Mouse (Mus musculus): Measurements from ENCODE around the gene Kptn. TPM values are rescaled to one million over a fixed set of nuclear protein-coding genes. Genes with fewer than 3 reads are reported as not detected.

Kptn gene
- polyA plus RNA-seq, 1 experiment from 2014 or later = 19.7 TPM

DNA sequence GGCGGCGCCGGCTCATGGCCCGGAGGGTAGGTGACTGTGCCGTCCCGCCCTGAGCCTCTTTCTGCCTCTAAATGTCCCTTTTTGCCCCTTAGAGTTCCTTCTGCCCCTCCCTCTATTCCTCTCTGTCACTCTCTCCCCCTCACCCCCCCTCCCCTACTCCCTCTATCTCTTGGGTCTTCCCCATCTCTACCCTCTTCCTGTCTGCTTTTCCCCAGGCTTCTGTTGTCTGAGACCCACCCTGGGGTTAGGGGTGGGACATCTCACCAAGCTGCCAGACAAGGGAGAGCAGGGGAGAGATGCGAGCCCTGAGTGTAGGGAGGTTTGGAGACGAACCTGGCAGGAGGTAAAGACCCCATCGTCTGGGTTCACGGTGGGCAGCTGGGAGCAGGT is 55.8 kb downstream of the Kptn start:
- WGBS = 0% methylated on average over 10 of the region's 10 CpGs

More for the DNA sequence above, 55.8 kb downstream of the Kptn start:
- Histone ChIP-seq H3K36me3 (ENCODE audit: control insufficient read depth, insufficient read depth, low read length) (peaks cover 7% of the 10 kb centered on the region; the same call in 1 of the 2 replicates), H3K9me3 (ENCODE audit: control insufficient read depth, low read length) (no peaks in the 10 kb centered on the region), H3K4me3 (ENCODE audit: low read depth, low read length) (peak overlapping the region; percentile 70), H3K4me2 (ENCODE audit: low read depth, low read length, severe bottlenecking) (peak overlapping the region; percentile 79), H3K4me1 (replicated peaks; ENCODE audit: control insufficient read depth, insufficient read depth, low read length) (peaks cover 13% of the 10 kb centered on the region; the same call in 1 of the 2 replicates), H3K9ac (ENCODE audit: low read length) (peak overlapping the region; percentile 79), H3K27ac (ENCODE audit: low read depth, low read length) (0 out of 2 replicates have a peak overlapping the region, but pooled peaks have one; percentile 71), H3K27me3 (ENCODE audit: control insufficient read depth, insufficient read depth, low read length) (no peaks in the 10 kb centered on the region)
- DNase-seq (ENCODE audit: low spot score) (no peak), ATAC-seq (replicated peaks; ENCODE audit: low FRiP score) (peak; percentile 46; the same call in 1 of the 2 replicates)

Other genes with a start within 250 kb of the Kptn start
- gene Crx, start 239.9 kb upstream of the Kptn start, polyA plus RNA-seq (2014; fragmentation: Nextera tagmentation; extraction: Ambion mirVana) = not detected in 2 replicates
- gene Crxos, start 237.3 kb upstream of the Kptn start, polyA plus RNA-seq (2014; fragmentation: Nextera tagmentation; extraction: Ambion mirVana) = not detected in 2 replicates
- gene Selenow, start 197.5 kb upstream of the Kptn start, polyA plus RNA-seq (2014; fragmentation: Nextera tagmentation; extraction: Ambion mirVana) = 944 and 965 TPM in 2 replicates
- gene Nop53, start 173.8 kb upstream of the Kptn start, polyA plus RNA-seq (2014; fragmentation: Nextera tagmentation; extraction: Ambion mirVana) = 169 and 174 TPM in 2 replicates
- 10.4 and 11.3 TPM in 2 replicates for gene Ehd2, start 152.3 kb upstream of the Kptn start, polyA plus RNA-seq (2014; fragmentation: Nextera tagmentation; extraction: Ambion mirVana)
- 10.9 and 11.6 TPM in 2 replicates for gene Bicra, start 72.0 kb upstream of the Kptn start, polyA plus RNA-seq (2014; fragmentation: Nextera tagmentation; extraction: Ambion mirVana)
- not detected in 2 replicates for gene Zfp541, start 58.1 kb upstream of the Kptn start, polyA plus RNA-seq (2014; fragmentation: Nextera tagmentation; extraction: Ambion mirVana)
- gene Napa, start 21.4 kb upstream of the Kptn start, polyA plus RNA-seq (2014; fragmentation: Nextera tagmentation; extraction: Ambion mirVana) = 156 and 167 TPM in 2 replicates
- gene Slc8a2, start 9.9 kb downstream of the Kptn start, polyA plus RNA-seq (2014; fragmentation: Nextera tagmentation; extraction: Ambion mirVana) = 0.36 and 0.88 TPM in 2 replicates
- gene Meis3, start 55.2 kb downstream of the Kptn start, polyA plus RNA-seq (2014; fragmentation: Nextera tagmentation; extraction: Ambion mirVana) = 77.8 and 79.7 TPM in 2 replicates
- gene Dhx34, start 102.1 kb downstream of the Kptn start, polyA plus RNA-seq (2014; fragmentation: Nextera tagmentation; extraction: Ambion mirVana) = 14.3 and 16.4 TPM in 2 replicates
- 0.12 and 0.25 TPM in 2 replicates for gene C5ar2, start 124.3 kb downstream of the Kptn start, polyA plus RNA-seq (2014; fragmentation: Nextera tagmentation; extraction: Ambion mirVana)
- 0.76 and 1.1 TPM in 2 replicates for gene C5ar1, start 139.6 kb downstream of the Kptn start, polyA plus RNA-seq (2014; fragmentation: Nextera tagmentation; extraction: Ambion mirVana)
- gene Inafm1, start 153.7 kb downstream of the Kptn start, polyA plus RNA-seq (2014; fragmentation: Nextera tagmentation; extraction: Ambion mirVana) = 10.9 and 11.6 TPM in 2 replicates
- gene Ccdc9, start 166.9 kb downstream of the Kptn start, polyA plus RNA-seq (2014; fragmentation: Nextera tagmentation; extraction: Ambion mirVana) = 22.3 and 32.2 TPM in 2 replicates
- 8.0 and 11.5 TPM in 2 replicates for gene Bbc3, start 188.5 kb downstream of the Kptn start, polyA plus RNA-seq (2014; fragmentation: Nextera tagmentation; extraction: Ambion mirVana)